Mouse (Mus musculus) kidney, embryonic 15.5 days (tissue): ENCODE results near the gene Hist1h2ac. TPM values are rescaled to one million over a fixed set of nuclear protein-coding genes. Genes with fewer than 3 reads are reported as not detected.
A peak's percentile ranks its signal among the peaks of the same experiment; 100 is the strongest.
"Not testable (repeated sequence)": the region's sequence is repeated elsewhere in the genome, so short reads cannot be mapped to it uniquely, and the experiment has no call there.

Source experiments
- ATAC-seq: fragments of 200-750 bp; cut with Nextera tagmentation; replicated peaks from 2 replicates; pipeline ENCODE4 v1.8.0; 2017; ENCODE audit warnings: moderate TSS enrichment; ENCODE audit not compliant: low FRiP score
- H3K27ac ChIP-seq: fragments of 300-500 bp; sonication (generic); 2 replicates; pipeline ENCODE4 v1.5.1; 2015; ENCODE audit warnings: mild to moderate bottlenecking, inconsistent platforms
- H3K27me3 ChIP-seq: fragments of 300-500 bp; sonication (generic); 2 replicates; pipeline ENCODE4 v1.6.1; 2015; ENCODE audit warnings: inconsistent platforms
- H3K36me3 ChIP-seq: fragments of 300-500 bp; sonication (generic); 2 replicates; pipeline ENCODE4 v1.6.1; 2015; ENCODE audit warnings: inconsistent platforms
- H3K4me1 ChIP-seq: fragments of 300-500 bp; sonication (generic); 2 replicates; pipeline ENCODE4 v1.6.1; 2015; ENCODE audit warnings: inconsistent platforms
- H3K4me2 ChIP-seq: fragments of 300-500 bp; sonication (generic); 2 replicates; pipeline ENCODE4 v1.6.1; 2015; ENCODE audit warnings: moderate library complexity, mild to moderate bottlenecking, inconsistent platforms
- H3K4me3 ChIP-seq: fragments of 300-500 bp; sonication (generic); replicated peaks from 2 replicates; pipeline ENCODE4 v1.5.1; 2015; ENCODE audit warnings: mild to moderate bottlenecking, inconsistent platforms
- H3K9ac ChIP-seq: fragments of 300-500 bp; sonication (generic); 2 replicates; pipeline ENCODE4 v1.6.1; 2015; ENCODE audit warnings: mild to moderate bottlenecking, inconsistent platforms
- H3K9me3 ChIP-seq: fragments of 300-500 bp; sonication (generic); replicated peaks from 2 replicates; pipeline ENCODE4 v1.6.1; 2016; ENCODE audit warnings: inconsistent platforms
- WGBS: fragments of 180-500 bp; shearing (Covaris S2); methylation state at CpG from one replicate; pipeline ENCODE4 v1.1.7; 2015; ENCODE audit warnings: mixed read lengths; 5-methylcytosine and 5-hydroxymethylcytosine counted together
- microRNA-seq: library from miRNA; unstranded; fragments of <30 nt; microRNA quantifications from one replicate; pipeline ENCODE4, GENCODE M21; 2016
- polyA plus RNA-seq: library from polyadenylated mRNA; unstranded; fragments of >200 nt; fragmentation: Nextera tagmentation; extraction: Ambion mirVana; gene quantifications from 2 replicates; pipeline ENCODE4 v1.2.1, GENCODE M21; 2015

Hist1h2ac gene
- polyA plus RNA-seq, 1 experiment from 2014 or later, result 1.5 TPM

GRCm38 (mm10) chr13:23684295-23684945 lies 672 bp upstream of the Hist1h2ac start:
- Histone ChIP-seq H3K4me3 (peak overlapping the region; percentile 50), H3K4me2 (peak overlapping the region; percentile 63), H3K4me1 (peaks cover 22% of the 10 kb centered on the region), H3K27ac (peak overlapping the region; percentile 99), H3K9ac (peak overlapping the region; percentile 52)
- ATAC-seq, result peak; percentile 12
- WGBS, result 1% methylated on average over 17 of the region's 37 CpGs
- not testable (repeated sequence) for H3K27me3 ChIP-seq, H3K9me3 ChIP-seq, H3K36me3 ChIP-seq

GRCm38 (mm10) chr13:23682947-23683754 lies 597 bp downstream of the Hist1h2ac start:
- Histone ChIP-seq H3K4me1 (peaks cover 22% of the 10 kb centered on the region), H3K4me2 (peak overlapping the region; percentile 60), H3K27ac (peak overlapping the region; percentile 99), H3K9ac (peak overlapping the region; percentile 52), H3K4me3 (peak overlapping the region; percentile 50)
- not testable (repeated sequence) for H3K9me3 ChIP-seq, H3K36me3 ChIP-seq, H3K27me3 ChIP-seq
- 9% methylated on average over 14 of the region's 30 CpGs for WGBS
- ATAC-seq, result peak; percentile 49

- Histone ChIP-seq H3K27ac (peak overlapping the region; percentile 99), H3K4me2 (peak overlapping the region; percentile 60), H3K9ac (peak overlapping the region; percentile 52), H3K4me3 (peak overlapping the region; percentile 50), H3K36me3 (no peaks in the 10 kb centered on the region), H3K27me3 (no peaks in the 10 kb centered on the region), H3K4me1 (peaks cover 20% of the 10 kb centered on the region), H3K9me3 (no peaks in the 10 kb centered on the region)
- WGBS, result 53% methylated on average over 1 of the region's 1 CpGs
- no peak for ATAC-seq
These were observed 1.2 kb downstream of the Hist1h2ac start for GRCm38 (mm10) chr13:23682623-23682946.

- H3K4me3 ChIP-seq, result no peak overlapping the region
These were observed 1.7 kb downstream of the Hist1h2ac start for GRCm38 (mm10) chr13:23681990-23682582.

GRCm38 (mm10) chr13:23662536-23662935 lies 21.2 kb downstream of the Hist1h2ac start:
- Histone ChIP-seq H3K9me3 (no peaks in the 10 kb centered on the region), H3K36me3 (no peaks in the 10 kb centered on the region), H3K27me3 (no peaks in the 10 kb centered on the region), H3K4me3 (no peak overlapping the region), H3K4me1 (no peaks in the 10 kb centered on the region), H3K4me2 (no peak overlapping the region), H3K9ac (no peak overlapping the region), H3K27ac (no peak overlapping the region)
- 72% methylated on average over 3 of the region's 3 CpGs for WGBS
- no peak for ATAC-seq

More at GRCm38 (mm10) chr13:23681990-23682582, 1.7 kb downstream of the Hist1h2ac start:
- Histone ChIP-seq H3K36me3 (no peaks in the 10 kb centered on the region), H3K9me3 (no peaks in the 10 kb centered on the region), H3K27me3 (no peaks in the 10 kb centered on the region), H3K27ac (peak overlapping the region; percentile 99), H3K9ac (no peak overlapping the region), H3K4me1 (peaks cover 18% of the 10 kb centered on the region), H3K4me2 (peak overlapping the region; percentile 60)
- WGBS, result 82% methylated on average over 6 of the region's 6 CpGs
- no peak for ATAC-seq

GRCm38 (mm10) chr13:23659636-23660366 lies 23.9 kb downstream of the Hist1h2ac start:
- no peaks in the 10 kb centered on the region for H3K4me1 ChIP-seq
- no peak overlapping the region for H3K9ac ChIP-seq
- H3K4me2 ChIP-seq, result no peak overlapping the region
- ATAC-seq, result no peak
- no peaks in the 10 kb centered on the region for H3K36me3 ChIP-seq
- no peaks in the 10 kb centered on the region for H3K27me3 ChIP-seq
- H3K27ac ChIP-seq, result no peak overlapping the region
- WGBS, result 63% methylated on average over 6 of the region's 6 CpGs
- no peaks in the 10 kb centered on the region for H3K9me3 ChIP-seq
- H3K4me3 ChIP-seq, result no peak overlapping the region

Small RNA genes within 50 kb of the gene (microRNA-seq; reads per million reads assigned to microRNA genes)
- not detected for gene Gm44350

Other genes starting within 250 kb of the Hist1h2ac start
- 0.08 and 0.12 TPM in 2 replicates for gene Btn1a1, start 218.0 kb downstream of the Hist1h2ac start, polyA plus RNA-seq
- gene Btn2a2, start 195.1 kb downstream of the Hist1h2ac start, polyA plus RNA-seq, result 0.55 and 0.71 TPM in 2 replicates
- 7.5 and 7.8 TPM in 2 replicates for gene Hist1h4h, start 152.9 kb downstream of the Hist1h2ac start, polyA plus RNA-seq
- 3.3 and 7.3 TPM in 2 replicates for gene Hist1h2af, start 150.0 kb downstream of the Hist1h2ac start, polyA plus RNA-seq
- gene Hist1h3g, start 148.5 kb downstream of the Hist1h2ac start, polyA plus RNA-seq, result 6.6 and 6.9 TPM in 2 replicates
- gene Hist1h2bh, start 140.6 kb downstream of the Hist1h2ac start, polyA plus RNA-seq, result 0.91 and 1.1 TPM in 2 replicates
- 0.86 and 1.3 TPM in 2 replicates for gene Hist1h3f, start 139.9 kb downstream of the Hist1h2ac start, polyA plus RNA-seq
- gene Hist1h4f, start 132.3 kb downstream of the Hist1h2ac start, polyA plus RNA-seq, result 0.96 and 1.3 TPM in 2 replicates
- 0.66 and 0.67 TPM in 2 replicates for gene Hist1h1d, start 130.7 kb downstream of the Hist1h2ac start, polyA plus RNA-seq
- gene Hist1h3e, start 121.6 kb downstream of the Hist1h2ac start, polyA plus RNA-seq, result 6.5 and 6.7 TPM in 2 replicates
- 84.7 and 118 TPM in 2 replicates for gene Hist1h2ae, start 112.7 kb downstream of the Hist1h2ac start, polyA plus RNA-seq
- gene Hist1h2bg, start 112.6 kb downstream of the Hist1h2ac start, polyA plus RNA-seq, result 10.6 and 10.9 TPM in 2 replicates
- gene Hist1h2bf, start 109.8 kb downstream of the Hist1h2ac start, polyA plus RNA-seq, result 6.0 and 6.9 TPM in 2 replicates
- gene Hist1h2ad, start 109.6 kb downstream of the Hist1h2ac start, polyA plus RNA-seq, result 3.6 TPM in 2 replicates
- 6.5 and 7.5 TPM in 2 replicates for gene Hist1h3d, start 108.2 kb downstream of the Hist1h2ac start, polyA plus RNA-seq
- gene Hist1h4d, start 102.3 kb downstream of the Hist1h2ac start, polyA plus RNA-seq, result 123 and 142 TPM in 2 replicates
- gene Hist1h2be, start 62.8 kb downstream of the Hist1h2ac start, polyA plus RNA-seq, result 3.1 and 3.7 TPM in 2 replicates
- gene Hist1h1e, start 61.4 kb downstream of the Hist1h2ac start, polyA plus RNA-seq, result 19.7 and 21.1 TPM in 2 replicates
- 65.3 and 71.8 TPM in 2 replicates for gene Hist1h2bc, start 251 bp upstream of the Hist1h2ac start, polyA plus RNA-seq
- gene Hist1h1t, start 11.9 kb upstream of the Hist1h2ac start, polyA plus RNA-seq, result 0.31 TPM in 1 of 2 replicates, not detected in the other
- 7.5 and 8.5 TPM in 2 replicates for gene Hist1h4c, start 14.5 kb upstream of the Hist1h2ac start, polyA plus RNA-seq
- gene Hfe, start 26.9 kb upstream of the Hist1h2ac start, polyA plus RNA-seq, result 6.4 and 7.7 TPM in 2 replicates
- gene Hist1h1c, start 54.9 kb upstream of the Hist1h2ac start, polyA plus RNA-seq, result 24.1 and 27.2 TPM in 2 replicates
- 12.6 and 13.5 TPM in 2 replicates for gene Hist1h3c, start 61.7 kb upstream of the Hist1h2ac start, polyA plus RNA-seq
- gene Hist1h2bb, start 62.8 kb upstream of the Hist1h2ac start, polyA plus RNA-seq, result 3.8 and 4.5 TPM in 2 replicates
- 39.2 and 44.8 TPM in 2 replicates for gene Hist1h2ab, start 67.2 kb upstream of the Hist1h2ac start, polyA plus RNA-seq
- gene Hist1h3b, start 68.3 kb upstream of the Hist1h2ac start, polyA plus RNA-seq, result 10.8 and 11.3 TPM in 2 replicates
- gene Hist1h4b, start 73.1 kb upstream of the Hist1h2ac start, polyA plus RNA-seq, result 5.4 and 6.4 TPM in 2 replicates
- gene Hist1h4a, start 77.3 kb upstream of the Hist1h2ac start, polyA plus RNA-seq, result 0.35 TPM in 1 of 2 replicates, not detected in the other
- gene Hist1h3a, start 78.4 kb upstream of the Hist1h2ac start, polyA plus RNA-seq, result 8.0 and 9.4 TPM in 2 replicates
- 2.3 and 3.1 TPM in 2 replicates for gene Hist1h1a, start 79.7 kb upstream of the Hist1h2ac start, polyA plus RNA-seq
- not detected in 2 replicates for gene Trim38, start 86.0 kb upstream of the Hist1h2ac start, polyA plus RNA-seq
- gene Slc17a2, start 123.0 kb upstream of the Hist1h2ac start, polyA plus RNA-seq, result 0.10 and 0.12 TPM in 2 replicates
- 3.4 and 4.0 TPM in 2 replicates for gene Slc17a3, start 155.5 kb upstream of the Hist1h2ac start, polyA plus RNA-seq
- 9.3 TPM in 2 replicates for gene Slc17a1, start 183.8 kb upstream of the Hist1h2ac start, polyA plus RNA-seq
- gene Slc17a4, start 231.1 kb upstream of the Hist1h2ac start, polyA plus RNA-seq, result 2.7 and 2.9 TPM in 2 replicates